Mouse (Mus musculus) stomach, embryonic 16.5 days (tissue): ENCODE data around the gene Gm28308. TPM values are rescaled to one million over a fixed set of nuclear protein-coding genes. Genes with fewer than 3 reads are reported as not detected.
A peak's percentile ranks its signal among the peaks of the same experiment; 100 is the strongest.

Source experiments
- ATAC-seq: fragments of 200-750 bp; cut with Nextera tagmentation; 2 replicates; pipeline ENCODE4 v1.8.0; 2017; ENCODE audit warnings: moderate number of reproducible peaks, moderate TSS enrichment; ENCODE audit not compliant: insufficient read depth, low FRiP score
- H3K27ac ChIP-seq: fragments of 300-500 bp; sonication (generic); 2 replicates; pipeline ENCODE4 v1.5.1; 2014; ENCODE audit warnings: low read length
- H3K27me3 ChIP-seq: fragments of 300-500 bp; sonication (generic); 2 replicates; pipeline ENCODE4 v1.6.1; 2014; ENCODE audit warnings: low read length, control low read depth, mixed read lengths; ENCODE audit not compliant: control insufficient read depth, insufficient read depth
- H3K36me3 ChIP-seq: fragments of 300-500 bp; sonication (generic); 2 replicates; pipeline ENCODE4 v1.6.1; 2014; ENCODE audit warnings: low read length; ENCODE audit not compliant: control insufficient read depth, insufficient read depth
- H3K4me1 ChIP-seq: fragments of 300-500 bp; sonication (generic); 2 replicates; pipeline ENCODE4 v1.6.1; 2014; ENCODE audit warnings: low read length, control low read depth, mixed read lengths; ENCODE audit not compliant: control insufficient read depth, insufficient read depth
- H3K4me2 ChIP-seq: fragments of 300-500 bp; sonication (generic); 2 replicates; pipeline ENCODE4 v1.6.1; 2014; ENCODE audit warnings: low read depth, low read length, mixed read lengths
- H3K4me3 ChIP-seq: fragments of 300-500 bp; sonication (generic); replicated peaks from 2 replicates; pipeline ENCODE4 v1.5.1; 2014; ENCODE audit warnings: mild to moderate bottlenecking, low read length
- H3K9ac ChIP-seq: fragments of 300-500 bp; sonication (generic); 2 replicates; pipeline ENCODE4 v1.6.1; 2014; ENCODE audit warnings: low read length
- H3K9me3 ChIP-seq: fragments of 300-500 bp; sonication (generic); replicated peaks from 2 replicates; pipeline ENCODE4 v1.6.1; 2016; ENCODE audit warnings: low read length, control low read depth; ENCODE audit not compliant: control insufficient read depth
- WGBS: fragments of 180-500 bp; shearing (Covaris S2); extraction: QIAGEN DNeasy Blood & Tissue Kit; methylation state at CpG from one replicate; pipeline ENCODE4 v1.1.7; 2014; 5-methylcytosine and 5-hydroxymethylcytosine counted together
- polyA plus RNA-seq: library from polyadenylated mRNA; unstranded; fragments of >200 nt; fragmentation: Nextera tagmentation; extraction: Ambion mirVana; gene quantifications from 2 replicates; pipeline ENCODE4 v1.2.1, GENCODE M21; 2015

The Gm28308 gene
- polyA plus RNA-seq, 1 experiment from 2014 or later, result not detected

GRCm38 (mm10) chr6:52229558-52230416 is 16.6 kb upstream of the Gm28308 start:
- Histone ChIP-seq H3K4me2 (no peak overlapping the region), H3K9me3 (no peaks in the 10 kb centered on the region), H3K27ac (no peak overlapping the region), H3K27me3 (peaks cover 87% of the 10 kb centered on the region), H3K36me3 (no peaks in the 10 kb centered on the region), H3K9ac (no peak overlapping the region), H3K4me1 (peaks cover 4% of the 10 kb centered on the region; the same call in 1 of the 2 replicates), H3K4me3 (no peak overlapping the region)
- WGBS, result 5% methylated on average over 44 of the region's 44 CpGs
- ATAC-seq, result no peak

GRCm38 (mm10) chr6:52228475-52229465 is 15.6 kb upstream of the Gm28308 start:
- WGBS, result 3% methylated on average over 38 of the region's 38 CpGs
- peaks cover 87% of the 10 kb centered on the region for H3K27me3 ChIP-seq
- no peaks in the 10 kb centered on the region for H3K9me3 ChIP-seq
- H3K27ac ChIP-seq, result no peak overlapping the region
- 0 out of 2 replicates have a peak, but pooled peaks cover under 1% of the 10 kb centered on the region for H3K4me1 ChIP-seq
- H3K9ac ChIP-seq, result no peak overlapping the region
- no peaks in the 10 kb centered on the region for H3K36me3 ChIP-seq
- H3K4me2 ChIP-seq, result no peak overlapping the region
- no peak overlapping the region for H3K4me3 ChIP-seq
- ATAC-seq, result no peak

GRCm38 (mm10) chr6:52227470-52228222 is 14.5 kb upstream of the Gm28308 start:
- Histone ChIP-seq H3K4me2 (no peak overlapping the region), H3K27ac (no peak overlapping the region), H3K4me1 (no peaks in the 10 kb centered on the region), H3K27me3 (peaks cover 88% of the 10 kb centered on the region), H3K4me3 (no peak overlapping the region), H3K9me3 (no peaks in the 10 kb centered on the region), H3K36me3 (no peaks in the 10 kb centered on the region), H3K9ac (no peak overlapping the region)
- WGBS, result 10% methylated on average over 11 of the region's 11 CpGs
- no peak for ATAC-seq

GRCm38 (mm10) chr6:52226569-52227257 is 13.6 kb upstream of the Gm28308 start:
- H3K4me1 ChIP-seq, result peaks cover 4% of the 10 kb centered on the region; the same call in 1 of the 2 replicates
- H3K36me3 ChIP-seq, result no peaks in the 10 kb centered on the region
- H3K9me3 ChIP-seq, result no peaks in the 10 kb centered on the region
- no peak overlapping the region for H3K4me3 ChIP-seq
- WGBS, result 6% methylated on average over 26 of the region's 26 CpGs
- no peak overlapping the region for H3K9ac ChIP-seq
- peaks cover 88% of the 10 kb centered on the region for H3K27me3 ChIP-seq
- no peak overlapping the region for H3K4me2 ChIP-seq
- no peak for ATAC-seq
- no peak overlapping the region for H3K27ac ChIP-seq

GRCm38 (mm10) chr6:52225612-52226568 is 12.8 kb upstream of the Gm28308 start:
- Histone ChIP-seq H3K36me3 (no peaks in the 10 kb centered on the region), H3K4me3 (peak overlapping the region; percentile 25), H3K4me2 (peak overlapping the region; percentile 39), H3K4me1 (peaks cover 4% of the 10 kb centered on the region; the same call in 1 of the 2 replicates), H3K27me3 (peaks cover 91% of the 10 kb centered on the region), H3K9me3 (no peaks in the 10 kb centered on the region), H3K27ac (no peak overlapping the region), H3K9ac (no peak overlapping the region)
- 3% methylated on average over 69 of the region's 69 CpGs for WGBS
- ATAC-seq, result no peak

- ATAC-seq, result no peak
- H3K36me3 ChIP-seq, result no peaks in the 10 kb centered on the region
- H3K9ac ChIP-seq, result no peak overlapping the region
- H3K27me3 ChIP-seq, result peaks cover 90% of the 10 kb centered on the region
- 3% methylated on average over 36 of the region's 36 CpGs for WGBS
- peak overlapping the region; percentile 25 for H3K4me3 ChIP-seq
- H3K27ac ChIP-seq, result no peak overlapping the region
- no peaks in the 10 kb centered on the region for H3K9me3 ChIP-seq
- H3K4me2 ChIP-seq, result peak overlapping the region; percentile 39; the same call in 1 of the 2 replicates
- H3K4me1 ChIP-seq, result peaks cover 4% of the 10 kb centered on the region; the same call in 1 of the 2 replicates
Measured at GRCm38 (mm10) chr6:52224895-52225611, 11.9 kb upstream of the Gm28308 start.
